Mouse (Mus musculus) heart, embryonic 10.5 days (tissue): ENCODE measurements around the gene Gm10073. TPM values are rescaled to one million over a fixed set of nuclear protein-coding genes. Genes with fewer than 3 reads are reported as not detected.
A peak's percentile ranks its signal among the peaks of the same experiment; 100 is the strongest.
"Not testable (repeated sequence)": the region's sequence is repeated elsewhere in the genome, so short reads cannot be mapped to it uniquely, and the experiment has no call there.

Experiments
- DNase-seq: peaks from one replicate; pipeline ENCODE4 v3.0.0-alpha.2; 2017; ENCODE audit warnings: low spot score
- H3K27ac ChIP-seq: fragments of 300-500 bp; sonication (generic); 2 replicates; pipeline ENCODE4 v1.5.1; 2016; ENCODE audit warnings: mild to moderate bottlenecking
- H3K27me3 ChIP-seq: fragments of 300-500 bp; sonication (generic); 2 replicates; pipeline ENCODE4 v1.6.1; 2016; ENCODE audit warnings: mild to moderate bottlenecking; ENCODE audit not compliant: poor library complexity, insufficient read depth, severe bottlenecking
- H3K36me3 ChIP-seq: fragments of 300-500 bp; sonication (generic); 2 replicates; pipeline ENCODE4 v1.6.1; 2016; ENCODE audit warnings: mild to moderate bottlenecking, moderate library complexity
- H3K4me1 ChIP-seq: fragments of 300-500 bp; sonication (generic); 2 replicates; pipeline ENCODE4 v1.6.1; 2016; ENCODE audit warnings: mild to moderate bottlenecking
- H3K4me3 ChIP-seq: fragments of 300-500 bp; sonication (generic); 2 replicates; pipeline ENCODE4 v1.5.1; 2016; ENCODE audit warnings: mild to moderate bottlenecking, moderate library complexity
- H3K9me3 ChIP-seq: fragments of 300-500 bp; sonication (generic); 2 replicates; pipeline ENCODE4 v1.6.1; 2016; ENCODE audit warnings: mild to moderate bottlenecking, moderate library complexity
- WGBS: fragments of 180-500 bp; shearing (Covaris S2); methylation state at CpG from one replicate; pipeline ENCODE4 v1.1.7; 2016; 5-methylcytosine and 5-hydroxymethylcytosine counted together
- polyA plus RNA-seq: library from polyadenylated mRNA; unstranded; fragments of >200 nt; fragmentation: Nextera tagmentation; extraction: Ambion mirVana; gene quantifications from 2 replicates; pipeline ENCODE4 v1.2.1, GENCODE M21; 2016

Gm10073 gene
- 4.9 and 6.8 TPM in 2 replicates for polyA plus RNA-seq

- DNase-seq, H3K9me3 ChIP-seq, H3K36me3 ChIP-seq, H3K27ac ChIP-seq: not testable (repeated sequence)
- Histone ChIP-seq H3K4me1 (peaks cover 14% of the 10 kb centered on the region), H3K4me3 (0 out of 2 replicates have a peak within 1 kb of the TSS, but pooled peaks have one; percentile 15), H3K27me3 (peaks cover 16% of the 10 kb centered on the region; the same call in 1 of the 2 replicates)
- WGBS = 21% methylated on average over 20 of the region's 20 CpGs
Observed at GRCm38 (mm10) chr8:106573168-106573567, at the start of gene Gm10073. Gm10073 (minus strand) TSS chr8:106573461.

DNA sequence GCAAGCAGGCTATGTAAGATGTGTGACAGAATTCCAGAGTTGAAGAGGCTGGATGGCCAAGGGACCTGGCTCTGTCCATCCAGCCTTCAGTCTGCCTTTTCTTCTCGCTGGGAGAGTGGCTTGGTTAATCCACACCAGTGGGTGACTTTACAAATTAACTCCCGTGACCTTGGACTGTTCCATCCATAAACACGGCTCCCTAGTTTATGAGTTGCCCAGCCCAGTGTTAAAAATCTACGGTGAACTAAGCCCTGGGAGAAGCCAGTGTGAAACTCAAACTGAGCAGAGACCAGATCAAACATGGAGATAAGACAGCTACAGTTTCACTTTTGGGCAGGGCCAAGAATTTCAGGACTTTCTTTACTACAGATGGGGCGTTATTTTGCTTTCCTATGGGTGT, 49.8 kb upstream of the Gm10073 start:
- no peak for DNase-seq
- no peak overlapping the region for H3K27ac ChIP-seq
- 70% methylated on average over 5 of the region's 5 CpGs for WGBS

GRCm38 (mm10) chr8:106620488-106620887, 47.2 kb upstream of the Gm10073 start:
- DNase-seq = no peak
- Histone ChIP-seq H3K9me3 (no peaks in the 10 kb centered on the region), H3K4me3 (no peak overlapping the region), H3K27ac (peak overlapping the region; percentile 67; the same call in 1 of the 2 replicates), H3K27me3 (peaks cover 11% of the 10 kb centered on the region; the same call in 1 of the 2 replicates), H3K4me1 (peaks cover 17% of the 10 kb centered on the region), H3K36me3 (no peaks in the 10 kb centered on the region)
- WGBS = 83% methylated on average over 2 of the region's 2 CpGs

More for the DNA sequence above, 49.8 kb upstream of the Gm10073 start:
- peaks cover 13% of the 10 kb centered on the region for H3K4me1 ChIP-seq
- no peaks in the 10 kb centered on the region for H3K9me3 ChIP-seq
- peaks cover 4% of the 10 kb centered on the region; the same call in 1 of the 2 replicates for H3K27me3 ChIP-seq
- no peak overlapping the region for H3K4me3 ChIP-seq
- H3K36me3 ChIP-seq = no peaks in the 10 kb centered on the region

DNA sequence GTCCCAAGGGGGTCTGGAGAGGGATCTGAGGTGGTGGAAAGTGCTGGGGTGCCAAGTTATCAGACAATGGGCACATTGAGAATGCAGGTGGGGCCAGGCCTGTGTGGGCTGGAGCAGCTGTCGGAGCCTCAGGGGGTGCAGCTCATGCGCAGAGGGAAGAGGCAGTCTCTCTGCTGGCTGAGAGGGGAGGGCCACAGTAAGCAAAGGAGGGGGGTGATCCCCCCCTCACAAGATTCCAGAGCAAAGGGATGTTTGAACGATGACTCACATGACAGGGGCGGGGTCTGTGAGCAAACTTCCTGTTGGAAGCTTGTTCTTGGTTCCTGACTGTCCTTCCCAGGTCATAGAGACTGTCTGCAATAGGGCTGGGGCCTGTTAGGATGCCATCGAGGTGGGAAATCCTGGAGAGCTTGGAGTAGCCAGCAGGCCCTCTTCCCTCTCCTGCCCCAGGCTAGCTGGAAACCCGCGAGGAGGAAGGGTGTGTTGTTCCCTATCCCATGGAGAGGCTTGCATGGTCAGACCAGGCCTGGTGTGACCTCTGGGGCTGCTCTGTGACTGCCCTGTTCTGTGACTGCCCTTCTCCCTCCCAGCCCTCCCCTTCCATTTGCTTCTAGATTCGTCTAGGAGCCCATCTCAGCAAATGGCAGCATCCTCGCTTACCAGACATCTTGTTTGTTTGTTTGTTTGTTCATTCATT, 46.4 kb upstream of the Gm10073 start:
- Histone ChIP-seq H3K9me3 (no peaks in the 10 kb centered on the region), H3K4me3 (no peak overlapping the region), H3K36me3 (no peaks in the 10 kb centered on the region), H3K27me3 (peaks cover 11% of the 10 kb centered on the region; the same call in 1 of the 2 replicates), H3K4me1 (peaks cover 17% of the 10 kb centered on the region), H3K27ac (peak overlapping the region; percentile 67)
- 34% methylated on average over 9 of the region's 9 CpGs for WGBS
- DNase-seq = peak; percentile 87

- Histone ChIP-seq H3K4me3 (no peak overlapping the region), H3K4me1 (peaks cover 17% of the 10 kb centered on the region), H3K27ac (no peak overlapping the region), H3K9me3 (no peaks in the 10 kb centered on the region), H3K27me3 (peaks cover 11% of the 10 kb centered on the region; the same call in 1 of the 2 replicates), H3K36me3 (no peaks in the 10 kb centered on the region)
- 58% methylated on average over 6 of the region's 6 CpGs for WGBS
- DNase-seq = no peak
Observed at GRCm38 (mm10) chr8:106618324-106618723, 45.1 kb upstream of the Gm10073 start.

GRCm38 (mm10) chr8:106617865-106618264, 44.6 kb upstream of the Gm10073 start:
- WGBS = 73% methylated on average over 6 of the region's 6 CpGs
- peaks cover 16% of the 10 kb centered on the region for H3K4me1 ChIP-seq
- no peak for DNase-seq

GRCm38 (mm10) chr8:106617196-106617595, 43.9 kb upstream of the Gm10073 start:
- 27% methylated on average over 6 of the region's 6 CpGs for WGBS
- Histone ChIP-seq H3K4me1 (peaks cover 15% of the 10 kb centered on the region), H3K27ac (no peak overlapping the region)

More at GRCm38 (mm10) chr8:106617865-106618264, 44.6 kb upstream of the Gm10073 start:
- Histone ChIP-seq H3K9me3 (no peaks in the 10 kb centered on the region), H3K27me3 (peaks cover 11% of the 10 kb centered on the region; the same call in 1 of the 2 replicates), H3K4me3 (no peak overlapping the region), H3K36me3 (no peaks in the 10 kb centered on the region), H3K27ac (no peak overlapping the region)

DNA sequence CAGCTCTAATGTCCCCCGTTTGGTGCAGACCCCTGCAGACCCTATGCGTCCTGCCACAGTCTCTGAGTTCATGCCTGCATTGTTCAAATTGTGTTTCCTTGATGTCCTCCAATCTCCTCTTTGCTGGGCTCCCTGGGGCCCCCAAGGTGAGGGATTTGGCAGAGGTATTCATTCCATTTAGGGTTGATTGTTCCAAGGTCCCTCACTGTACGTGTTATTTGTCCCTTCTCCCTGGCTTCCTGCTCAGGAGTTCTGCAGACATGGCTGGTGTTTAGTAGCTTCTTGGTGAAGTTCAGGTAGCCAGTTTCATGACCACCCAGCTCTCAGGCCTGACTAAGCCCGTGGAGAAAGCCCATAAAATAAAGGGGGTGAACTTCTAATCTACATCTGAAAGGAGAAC, 43.4 kb upstream of the Gm10073 start:
- Histone ChIP-seq H3K27me3 (peaks cover 11% of the 10 kb centered on the region; the same call in 1 of the 2 replicates), H3K9me3 (no peaks in the 10 kb centered on the region), H3K36me3 (no peaks in the 10 kb centered on the region), H3K4me3 (no peak overlapping the region), H3K27ac (no peak overlapping the region), H3K4me1 (peaks cover 15% of the 10 kb centered on the region)
- DNase-seq = no peak
- 49% methylated on average over 4 of the region's 4 CpGs for WGBS

More at GRCm38 (mm10) chr8:106617196-106617595, 43.9 kb upstream of the Gm10073 start:
- Histone ChIP-seq H3K9me3 (no peaks in the 10 kb centered on the region), H3K27me3 (peaks cover 11% of the 10 kb centered on the region; the same call in 1 of the 2 replicates), H3K4me3 (no peak overlapping the region), H3K36me3 (no peaks in the 10 kb centered on the region)
- DNase-seq = no peak

DNA sequence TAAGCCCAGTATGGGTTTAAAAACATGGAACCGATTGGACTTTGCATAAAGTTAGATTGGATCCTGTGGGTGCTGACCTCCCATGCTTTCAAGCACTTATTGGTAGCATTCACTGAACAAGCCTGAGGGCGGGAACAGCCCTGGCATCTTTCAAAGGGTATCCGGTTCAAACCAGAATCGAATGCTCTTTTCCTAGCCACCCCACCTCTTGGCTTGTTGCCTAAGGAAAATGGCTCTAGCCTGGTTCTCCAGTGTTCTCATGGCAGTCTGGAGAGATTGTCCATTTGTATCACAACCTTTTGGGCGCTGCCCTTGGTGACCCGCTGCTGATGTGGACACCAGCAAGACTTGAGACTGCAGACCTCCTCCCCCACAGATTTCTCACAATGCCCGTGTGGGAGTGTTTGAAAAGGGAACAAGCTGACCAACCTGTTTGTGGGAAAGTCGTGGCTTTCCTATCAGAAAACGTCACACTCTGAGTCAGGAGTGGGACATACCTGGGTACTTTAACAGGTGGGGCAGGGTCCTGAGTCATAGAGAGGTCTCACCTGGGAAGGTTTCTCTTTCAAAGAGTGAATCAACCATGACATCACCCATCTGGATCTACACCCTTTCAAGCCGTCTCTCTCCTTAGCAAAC, 42.5 kb upstream of the Gm10073 start:
- H3K4me3 ChIP-seq = no peak overlapping the region
- no peaks in the 10 kb centered on the region for H3K36me3 ChIP-seq
- H3K27me3 ChIP-seq = peaks cover 13% of the 10 kb centered on the region; the same call in 1 of the 2 replicates
- no peak for DNase-seq
- peaks cover 15% of the 10 kb centered on the region for H3K4me1 ChIP-seq
- no peaks in the 10 kb centered on the region for H3K9me3 ChIP-seq
- WGBS = 76% methylated on average over 10 of the region's 10 CpGs
- no peak overlapping the region for H3K27ac ChIP-seq

- no peaks in the 10 kb centered on the region for H3K36me3 ChIP-seq
- H3K9me3 ChIP-seq = no peaks in the 10 kb centered on the region
- DNase-seq = no peak
- H3K27ac ChIP-seq = no peak overlapping the region
- H3K27me3 ChIP-seq = peaks cover 22% of the 10 kb centered on the region; the same call in 1 of the 2 replicates
- H3K4me1 ChIP-seq = peaks cover 9% of the 10 kb centered on the region
- 38% methylated on average over 5 of the region's 5 CpGs for WGBS
- no peak overlapping the region for H3K4me3 ChIP-seq
Observed at GRCm38 (mm10) chr8:106614704-106615103, 41.4 kb upstream of the Gm10073 start.

DNA sequence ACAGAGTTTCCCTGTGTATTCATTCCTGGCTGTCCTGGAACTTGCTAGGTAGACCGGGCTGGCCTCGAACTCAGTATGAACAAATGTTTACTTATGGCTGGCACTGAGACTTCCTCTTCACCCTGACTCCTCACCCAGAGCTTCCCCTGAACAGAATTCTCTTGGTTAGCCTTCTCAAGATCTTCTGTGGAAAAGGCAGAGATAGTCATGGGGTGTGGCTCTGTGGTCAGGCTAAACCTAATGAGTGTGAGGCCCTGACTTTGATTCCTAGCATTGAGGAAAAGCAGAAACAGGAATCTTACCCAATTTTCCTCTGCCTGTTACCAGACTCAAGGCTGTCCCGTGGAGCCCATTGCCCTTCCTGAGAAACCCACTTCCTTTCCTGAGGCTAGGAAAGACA, 38.8 kb upstream of the Gm10073 start:
- H3K4me1 ChIP-seq = no peaks in the 10 kb centered on the region
- no peak for DNase-seq
- H3K27me3 ChIP-seq = peaks cover 20% of the 10 kb centered on the region; the same call in 1 of the 2 replicates
- no peaks in the 10 kb centered on the region for H3K36me3 ChIP-seq
- no peaks in the 10 kb centered on the region for H3K9me3 ChIP-seq
- H3K4me3 ChIP-seq = no peak overlapping the region
- 56% methylated on average over 3 of the region's 3 CpGs for WGBS
- H3K27ac ChIP-seq = no peak overlapping the region

- Histone ChIP-seq H3K36me3 (no peaks in the 10 kb centered on the region), H3K9me3 (no peaks in the 10 kb centered on the region), H3K27ac (no peak overlapping the region), H3K27me3 (peaks cover 29% of the 10 kb centered on the region), H3K4me1 (peaks cover 5% of the 10 kb centered on the region; the same call in 1 of the 2 replicates), H3K4me3 (no peak overlapping the region)
- 64% methylated on average over 9 of the region's 9 CpGs for WGBS
- no peak for DNase-seq
Observed at GRCm38 (mm10) chr8:106610958-106611640, 37.8 kb upstream of the Gm10073 start.
